In the genomic region with DNA sequence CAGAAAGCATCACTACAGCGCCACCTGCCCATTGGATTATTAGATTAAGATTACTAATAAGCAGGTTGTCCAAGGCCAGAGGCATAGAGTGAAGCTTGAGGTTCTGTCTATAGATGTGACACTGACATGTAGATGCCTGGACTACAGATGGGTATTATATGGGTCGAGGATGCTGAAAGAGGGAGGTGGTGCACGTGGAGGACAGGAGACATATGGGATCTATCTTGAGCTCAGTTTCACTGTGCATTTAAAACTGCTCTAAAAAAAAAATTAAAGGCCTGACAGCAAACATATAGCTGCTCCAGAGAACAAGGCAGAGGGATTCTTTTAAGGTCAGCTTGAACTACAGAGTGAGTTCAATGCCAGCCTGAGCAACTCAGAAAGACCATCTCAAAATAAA, we compare ENCODE assay signal across 19 mouse cellular contexts.
"Had no signal": no experiment of that assay in that cellular context is flagged by ENCODE, and none has a peak within 500 bp of the region (broad histone marks: within the 10 kb centered on the region; RNA-seq: fewer than 3 reads in every experiment).

No protein-coding gene starts in this region.

- DNase-seq: lung, adult 18-20 months; lung, embryonic 14.5 days; lung, postnatal 10 days; lung, postnatal 4 days; midbrain, embryonic 14.5 days; retina, postnatal 1 day; right cerebral cortex, postnatal 25 days; right cerebral cortex, postnatal 4 days; spleen, adult 18-20 months; thymus, adult 2 months; thymus, postnatal 25 days; thymus, postnatal 4 days had no signal

- H3K9me3 ChIP-seq: liver, embryonic 15.5 days; midbrain, embryonic 10.5 days; midbrain, embryonic 12.5 days; neural tube, embryonic 13.5 days; neural tube, embryonic 15.5 days had no signal

- H3K27me3 ChIP-seq: neural tube, embryonic 13.5 days; neural tube, embryonic 15.5 days had no signal

- ATAC-seq: midbrain, embryonic 16.5 days had no signal

- H3K4me2 ChIP-seq: liver, embryonic 15.5 days; lung, embryonic 14.5 days; midbrain, embryonic 12.5 days; neural tube, embryonic 13.5 days; neural tube, embryonic 15.5 days had no signal

- H3K4me3 ChIP-seq: liver, embryonic 15.5 days; midbrain, embryonic 10.5 days; midbrain, embryonic 12.5 days; myocyte; neural tube, embryonic 13.5 days; neural tube, embryonic 15.5 days had no signal

- H3K27ac ChIP-seq: liver, embryonic 15.5 days; midbrain, embryonic 10.5 days; midbrain, embryonic 12.5 days; neural tube, embryonic 13.5 days; neural tube, embryonic 15.5 days had no signal

- H3K36me3 ChIP-seq: liver, embryonic 15.5 days had no signal

- H3K9ac ChIP-seq: liver, embryonic 15.5 days; lung, embryonic 14.5 days; midbrain, embryonic 12.5 days; neural tube, embryonic 13.5 days; neural tube, embryonic 15.5 days had no signal

- H3K4me1 ChIP-seq: liver, embryonic 15.5 days; neural tube, embryonic 15.5 days had no signal
